Mouse (Mus musculus): ENCODE measurements around the gene Bad. TPM values are rescaled to one million over a fixed set of nuclear protein-coding genes. Genes with fewer than 3 reads are reported as not detected.

Gene Bad
- polyA plus RNA-seq, 1 experiment from 2014 or later: 77.0 TPM

GRCm38 (mm10) chr19:6981465-6981864 lies 39.8 kb downstream of the Bad start:
- no peak overlapping the region for H3K4me3 ChIP-seq (ENCODE audit: low read depth, low read length)
- no peaks in the 10 kb centered on the region for H3K27me3 ChIP-seq (replicated peaks; ENCODE audit: control insufficient read depth, insufficient read depth, low read length)
- H3K4me1 ChIP-seq (ENCODE audit: control insufficient read depth, insufficient read depth, low read length): peaks cover 24% of the 10 kb centered on the region
- no peak overlapping the region for H3K4me2 ChIP-seq (ENCODE audit: low read length)
- no peak overlapping the region for H3K27ac ChIP-seq (ENCODE audit: low read depth, low read length)
- H3K36me3 ChIP-seq (ENCODE audit: control insufficient read depth, insufficient read depth, low read length): peaks cover 45% of the 10 kb centered on the region
- 90% methylated on average over 4 of the region's 4 CpGs for WGBS
- DNase-seq (ENCODE audit: low spot score) (no peak), ATAC-seq (no peak)
- H3K9ac ChIP-seq (ENCODE audit: low read length): no peak overlapping the region
- no peaks in the 10 kb centered on the region for H3K9me3 ChIP-seq (replicated peaks; ENCODE audit: control insufficient read depth, low read length)

GRCm38 (mm10) chr19:6983621-6984020 lies 42.0 kb downstream of the Bad start:
- 20% methylated on average over 5 of the region's 5 CpGs for WGBS
- Histone ChIP-seq H3K4me1 (ENCODE audit: control insufficient read depth, insufficient read depth, low read length) (peaks cover 29% of the 10 kb centered on the region), H3K4me2 (ENCODE audit: low read length) (no peak overlapping the region), H3K4me3 (ENCODE audit: low read depth, low read length) (no peak overlapping the region), H3K9ac (ENCODE audit: low read length) (no peak overlapping the region), H3K9me3 (replicated peaks; ENCODE audit: control insufficient read depth, low read length) (no peaks in the 10 kb centered on the region), H3K36me3 (ENCODE audit: control insufficient read depth, insufficient read depth, low read length) (peaks cover 25% of the 10 kb centered on the region), H3K27me3 (replicated peaks; ENCODE audit: control insufficient read depth, insufficient read depth, low read length) (no peaks in the 10 kb centered on the region), H3K27ac (ENCODE audit: low read depth, low read length) (no peak overlapping the region)
- DNase-seq (ENCODE audit: low spot score): peak; percentile 53
- ATAC-seq: no peak

GRCm38 (mm10) chr19:6985300-6985699 lies 43.6 kb downstream of the Bad start:
- Histone ChIP-seq H3K4me3 (ENCODE audit: low read depth, low read length) (no peak overlapping the region), H3K27ac (ENCODE audit: low read depth, low read length) (no peak overlapping the region), H3K36me3 (ENCODE audit: control insufficient read depth, insufficient read depth, low read length) (peaks cover 20% of the 10 kb centered on the region), H3K4me2 (ENCODE audit: low read length) (no peak overlapping the region), H3K27me3 (replicated peaks; ENCODE audit: control insufficient read depth, insufficient read depth, low read length) (no peaks in the 10 kb centered on the region), H3K4me1 (ENCODE audit: control insufficient read depth, insufficient read depth, low read length) (peaks cover 20% of the 10 kb centered on the region), H3K9me3 (replicated peaks; ENCODE audit: control insufficient read depth, low read length) (no peaks in the 10 kb centered on the region), H3K9ac (ENCODE audit: low read length) (no peak overlapping the region)
- ATAC-seq (no peak), DNase-seq (ENCODE audit: low spot score) (no peak)
- 82% methylated on average over 19 of the region's 19 CpGs for WGBS

- no peak overlapping the region for H3K27ac ChIP-seq (ENCODE audit: low read depth, low read length)
Measured at GRCm38 (mm10) chr19:6985951-6986708, 44.5 kb downstream of the Bad start.

GRCm38 (mm10) chr19:6987061-6987903 lies 45.6 kb downstream of the Bad start, which contains the start of gene Vegfb:
Gene Vegfb, minus strand, starts transcription at chr19:6987651.
- WGBS: 2% methylated on average over 65 of the region's 85 CpGs
- DNase-seq (ENCODE audit: low spot score): peak; percentile 71
- no peaks in the 10 kb centered on the region for H3K9me3 ChIP-seq (replicated peaks; ENCODE audit: control insufficient read depth, low read length)
- peak within 1 kb of the TSS; percentile 89 for H3K9ac ChIP-seq (ENCODE audit: low read length)
- peak; percentile 68 for ATAC-seq
- peaks cover 19% of the 10 kb centered on the region for H3K4me1 ChIP-seq (ENCODE audit: control insufficient read depth, insufficient read depth, low read length)
- no peaks in the 10 kb centered on the region for H3K27me3 ChIP-seq (replicated peaks; ENCODE audit: control insufficient read depth, insufficient read depth, low read length)
- peak within 1 kb of the TSS; percentile 86 for H3K4me2 ChIP-seq (ENCODE audit: low read length)
- peak within 1 kb of the TSS; percentile 75 for H3K27ac ChIP-seq (ENCODE audit: low read depth, low read length)
- H3K36me3 ChIP-seq (ENCODE audit: control insufficient read depth, insufficient read depth, low read length): peaks cover 17% of the 10 kb centered on the region
- H3K4me3 ChIP-seq (ENCODE audit: low read depth, low read length): peak within 1 kb of the TSS; percentile 78

More at GRCm38 (mm10) chr19:6985951-6986708, 44.5 kb downstream of the Bad start:
- Histone ChIP-seq H3K27me3 (replicated peaks; ENCODE audit: control insufficient read depth, insufficient read depth, low read length) (no peaks in the 10 kb centered on the region), H3K4me1 (ENCODE audit: control insufficient read depth, insufficient read depth, low read length) (peaks cover 16% of the 10 kb centered on the region), H3K4me2 (ENCODE audit: low read length) (peak overlapping the region; percentile 86), H3K36me3 (ENCODE audit: control insufficient read depth, insufficient read depth, low read length) (peaks cover 20% of the 10 kb centered on the region), H3K9ac (ENCODE audit: low read length) (peak overlapping the region; percentile 89; the same call in 1 of the 2 replicates), H3K9me3 (replicated peaks; ENCODE audit: control insufficient read depth, low read length) (no peaks in the 10 kb centered on the region), H3K4me3 (ENCODE audit: low read depth, low read length) (peak overlapping the region; percentile 78)
- ATAC-seq (no peak), DNase-seq (ENCODE audit: low spot score) (no peak)
- WGBS: 83% methylated on average over 10 of the region's 10 CpGs

GRCm38 (mm10) chr19:6987904-6988285 lies 46.2 kb downstream of the Bad start:
- Histone ChIP-seq H3K4me3 (ENCODE audit: low read depth, low read length) (peak overlapping the region; percentile 78), H3K27me3 (replicated peaks; ENCODE audit: control insufficient read depth, insufficient read depth, low read length) (no peaks in the 10 kb centered on the region), H3K9ac (ENCODE audit: low read length) (peak overlapping the region; percentile 89), H3K36me3 (ENCODE audit: control insufficient read depth, insufficient read depth, low read length) (0 out of 2 replicates have a peak, but pooled peaks cover 14% of the 10 kb centered on the region), H3K4me1 (ENCODE audit: control insufficient read depth, insufficient read depth, low read length) (peaks cover 20% of the 10 kb centered on the region), H3K27ac (ENCODE audit: low read depth, low read length) (0 out of 2 replicates have a peak overlapping the region, but pooled peaks have one; percentile 75), H3K9me3 (replicated peaks; ENCODE audit: control insufficient read depth, low read length) (no peaks in the 10 kb centered on the region), H3K4me2 (ENCODE audit: low read length) (peak overlapping the region; percentile 86)
- no peak for DNase-seq (ENCODE audit: low spot score)
- ATAC-seq: no peak
- WGBS: 6% methylated on average over 8 of the region's 8 CpGs

GRCm38 (mm10) chr19:6989251-6989650 lies 47.6 kb downstream of the Bad start:
- Histone ChIP-seq H3K27me3 (replicated peaks; ENCODE audit: control insufficient read depth, insufficient read depth, low read length) (no peaks in the 10 kb centered on the region), H3K36me3 (ENCODE audit: control insufficient read depth, insufficient read depth, low read length) (0 out of 2 replicates have a peak, but pooled peaks cover 9% of the 10 kb centered on the region), H3K27ac (ENCODE audit: low read depth, low read length) (no peak overlapping the region), H3K4me3 (ENCODE audit: low read depth, low read length) (no peak overlapping the region), H3K4me2 (ENCODE audit: low read length) (no peak overlapping the region), H3K4me1 (ENCODE audit: control insufficient read depth, insufficient read depth, low read length) (peaks cover 24% of the 10 kb centered on the region), H3K9me3 (replicated peaks; ENCODE audit: control insufficient read depth, low read length) (no peaks in the 10 kb centered on the region), H3K9ac (ENCODE audit: low read length) (no peak overlapping the region)
- no peak for DNase-seq (ENCODE audit: low spot score)
- WGBS: 88% methylated on average over 8 of the region's 8 CpGs
- ATAC-seq: no peak

- H3K9ac ChIP-seq (ENCODE audit: low read length): no peak overlapping the region
- no peaks in the 10 kb centered on the region for H3K9me3 ChIP-seq (replicated peaks; ENCODE audit: control insufficient read depth, low read length)
- no peak overlapping the region for H3K4me3 ChIP-seq (ENCODE audit: low read depth, low read length)
- 85% methylated on average over 6 of the region's 6 CpGs for WGBS
- ATAC-seq (no peak), DNase-seq (ENCODE audit: low spot score) (no peak)
- H3K27me3 ChIP-seq (replicated peaks; ENCODE audit: control insufficient read depth, insufficient read depth, low read length): no peaks in the 10 kb centered on the region
- no peak overlapping the region for H3K27ac ChIP-seq (ENCODE audit: low read depth, low read length)
- H3K4me2 ChIP-seq (ENCODE audit: low read length): no peak overlapping the region
- peaks cover 30% of the 10 kb centered on the region for H3K4me1 ChIP-seq (ENCODE audit: control insufficient read depth, insufficient read depth, low read length)
- H3K36me3 ChIP-seq (ENCODE audit: control insufficient read depth, insufficient read depth, low read length): no peaks in the 10 kb centered on the region
Measured at GRCm38 (mm10) chr19:6990712-6991111, 49.1 kb downstream of the Bad start.
